Mouse (Mus musculus) thymus, postnatal 0 days (tissue): ENCODE data around the gene Fgfr2. TPM values are rescaled to one million over a fixed set of nuclear protein-coding genes. Genes with fewer than 3 reads are reported as not detected.

Experiments
- DNase-seq: peaks from one replicate; pipeline ENCODE4 v3.0.0-alpha.2; 2015; ENCODE audit warnings: low spot score
- polyA plus RNA-seq: library from polyadenylated mRNA; unstranded; fragments of >200 nt; fragmentation: Nextera tagmentation; extraction: Ambion mirVana; gene quantifications from 2 replicates; pipeline ENCODE4 v1.2.1, GENCODE M21; 2015

Gene Fgfr2
- polyA plus RNA-seq, 1 experiment from 2014 or later: 23.6 TPM

DNA sequence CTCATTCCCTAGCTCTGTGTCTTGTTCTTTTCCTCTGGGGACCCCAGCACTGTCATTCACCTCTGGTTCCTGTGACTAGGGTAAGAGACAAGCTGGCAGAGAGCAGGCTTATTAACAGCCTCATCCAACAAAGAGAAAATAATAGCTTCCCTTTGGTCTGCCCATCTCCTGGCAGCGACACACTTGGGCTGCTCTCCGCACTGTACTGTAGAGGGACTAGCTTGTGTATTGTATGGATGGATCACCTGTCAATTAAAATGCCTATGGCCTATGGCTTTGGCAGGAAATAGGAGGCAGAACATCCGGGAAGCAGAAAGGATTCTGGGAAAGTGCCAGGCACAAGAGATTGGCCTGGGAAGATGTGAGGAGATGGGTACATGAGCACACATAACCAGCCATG lies 960.9 kb downstream of the Fgfr2 start:
- DNase-seq: no peak

DNA sequence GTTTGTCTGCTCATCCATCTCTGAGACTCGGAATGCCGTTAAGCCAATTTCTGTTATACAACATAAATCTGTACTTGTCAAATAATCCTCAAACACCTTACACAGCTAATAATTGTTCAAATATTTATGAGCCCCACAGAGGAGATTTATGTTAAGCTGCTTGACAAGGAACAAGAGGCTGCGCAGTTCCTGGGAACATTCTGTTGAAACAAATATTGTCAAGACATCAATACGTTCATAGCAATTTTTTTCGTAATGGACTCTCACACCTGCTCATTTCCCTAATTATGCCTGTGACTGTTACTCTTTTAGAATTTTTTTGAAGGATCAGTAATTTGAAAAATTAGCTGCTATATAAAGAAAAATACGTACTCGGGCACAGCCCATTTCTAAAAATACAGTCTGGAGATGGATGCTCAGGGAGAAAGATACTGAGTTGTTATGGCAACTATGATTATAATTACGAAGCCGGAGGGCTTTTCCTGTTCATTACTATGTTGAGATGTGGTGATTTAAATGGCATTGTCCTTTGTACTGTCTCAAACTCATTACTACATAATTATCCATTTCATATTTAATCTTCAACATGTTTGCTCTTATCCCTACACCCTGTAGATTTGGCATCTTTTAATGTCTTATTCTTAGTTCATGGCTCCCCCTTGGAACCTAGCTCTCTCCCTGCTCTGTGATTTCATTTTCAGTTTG lies 964.7 kb downstream of the Fgfr2 start:
- no peak for DNase-seq

DNA sequence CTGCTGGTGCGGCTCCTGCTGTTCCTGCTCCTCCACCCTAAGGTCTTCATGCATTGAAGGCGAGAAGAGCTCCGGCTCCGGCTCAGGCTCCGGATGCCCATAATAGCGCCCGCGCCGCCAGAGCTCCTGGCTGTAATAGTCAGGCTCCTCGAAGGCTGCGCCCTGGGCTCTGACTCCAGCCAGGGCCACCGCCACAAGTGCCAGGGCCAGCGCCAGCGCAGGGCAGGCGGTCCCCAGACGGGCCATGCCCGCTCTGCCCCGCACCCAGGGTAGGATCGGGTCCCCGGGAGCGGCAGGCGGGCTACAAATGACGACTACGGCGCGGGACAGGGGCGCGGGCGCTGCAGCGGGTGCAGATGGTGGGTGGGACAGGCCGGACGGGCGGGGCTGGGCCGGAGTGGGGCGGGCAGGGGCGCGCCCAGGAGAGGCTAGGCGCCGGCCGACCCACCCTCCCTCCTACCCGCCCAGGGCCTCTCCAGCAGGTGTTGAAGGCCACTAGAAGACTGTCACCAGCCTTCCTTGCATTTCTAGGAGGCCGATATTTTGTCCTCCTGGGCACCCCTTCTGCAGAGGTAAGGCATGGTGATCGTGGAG lies 968.7 kb downstream of the Fgfr2 start, which contains the start of gene Cpxm2:
TSS of gene Cpxm2 (minus strand) at position 372 of the 594 bp plus-strand sequence.
- DNase-seq: no peak

DNA sequence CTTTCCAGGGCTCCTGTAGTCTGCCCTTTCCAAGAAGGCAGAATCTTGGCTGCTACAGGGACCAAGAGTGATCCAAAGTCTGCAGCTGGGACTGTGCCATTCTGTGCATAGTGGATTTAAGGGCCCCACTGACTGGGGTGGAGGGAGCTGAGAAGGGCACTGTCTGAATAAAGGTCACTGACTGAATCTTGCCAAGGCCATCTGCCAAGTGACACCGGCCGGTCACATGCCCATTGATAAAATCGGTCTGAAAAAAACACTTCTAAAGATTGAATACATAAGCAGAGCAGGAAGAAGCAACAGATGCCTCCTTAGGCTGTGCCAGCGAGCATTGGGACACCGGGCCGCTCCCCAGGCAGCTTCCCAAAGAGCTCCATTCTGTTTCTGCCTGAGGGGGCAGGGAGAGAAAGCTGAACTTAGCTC lies 969.4 kb downstream of the Fgfr2 start:
- DNase-seq: no peak

DNA sequence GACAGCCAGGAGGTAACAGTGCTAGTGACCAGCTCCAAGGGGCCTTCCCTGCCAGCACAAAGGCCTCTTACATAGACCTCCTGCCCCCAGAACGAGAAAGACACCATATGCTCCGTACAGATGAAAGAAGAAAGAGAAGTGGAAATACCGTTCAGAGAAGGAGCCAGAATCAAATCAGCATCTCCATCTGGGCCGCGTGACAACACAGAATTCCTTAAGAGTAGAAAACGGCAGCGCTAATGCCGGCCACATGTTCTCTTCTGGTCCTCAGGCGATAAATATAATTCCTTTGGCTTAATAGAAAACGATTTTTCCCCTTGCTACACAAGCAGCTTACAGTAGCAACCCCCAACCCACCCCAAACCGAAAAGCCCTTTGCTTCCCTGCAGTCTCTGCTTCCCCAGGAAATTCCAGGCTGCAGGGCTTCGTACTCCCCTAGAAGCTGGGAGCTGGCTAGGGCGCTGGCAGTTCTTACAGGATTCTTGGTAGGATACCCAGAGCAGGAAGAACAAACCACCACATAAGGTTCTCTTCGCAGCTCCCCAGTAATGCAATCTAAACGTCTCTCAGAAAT lies 977.8 kb downstream of the Fgfr2 start:
- DNase-seq: no peak

DNA sequence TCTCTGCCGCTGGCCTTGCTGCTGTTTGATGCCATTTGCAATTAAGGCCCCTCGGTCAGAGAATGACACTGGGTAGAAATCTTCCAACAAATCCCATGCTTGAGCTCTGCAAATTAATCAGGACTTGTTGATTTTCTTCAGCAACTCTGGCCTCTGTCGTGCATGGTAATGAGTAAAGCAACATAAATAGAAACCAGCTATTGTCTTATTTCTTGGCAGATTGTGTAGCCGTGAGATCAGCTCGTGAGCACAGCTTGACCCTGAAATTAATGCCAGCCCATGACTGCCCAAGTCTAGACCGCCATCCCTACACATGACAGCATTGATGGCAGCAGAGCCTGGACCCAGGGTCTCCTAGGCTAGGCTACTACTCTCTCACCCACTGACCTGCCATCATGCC lies 994.5 kb downstream of the Fgfr2 start:
- no peak for DNase-seq

DNA sequence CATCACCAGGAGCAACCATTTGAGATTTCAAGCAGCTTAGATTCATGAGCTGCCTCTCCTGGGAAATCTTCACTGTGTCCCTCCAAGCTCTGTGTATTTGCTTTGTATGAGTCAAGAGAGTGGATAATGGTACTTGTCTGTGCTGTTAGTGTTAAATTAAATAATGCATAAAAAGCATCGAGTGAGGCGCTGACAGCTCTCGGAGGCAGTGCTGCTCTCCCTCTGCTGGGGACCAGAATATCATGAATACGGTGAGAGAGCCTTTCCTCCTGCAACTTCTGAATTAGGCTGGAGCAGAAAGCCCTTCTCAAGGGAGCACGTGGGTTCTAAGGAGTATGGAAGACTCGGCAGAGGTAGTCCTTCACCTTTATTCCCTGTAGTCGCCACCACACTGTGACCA lies 998.2 kb downstream of the Fgfr2 start:
- no peak for DNase-seq

DNA sequence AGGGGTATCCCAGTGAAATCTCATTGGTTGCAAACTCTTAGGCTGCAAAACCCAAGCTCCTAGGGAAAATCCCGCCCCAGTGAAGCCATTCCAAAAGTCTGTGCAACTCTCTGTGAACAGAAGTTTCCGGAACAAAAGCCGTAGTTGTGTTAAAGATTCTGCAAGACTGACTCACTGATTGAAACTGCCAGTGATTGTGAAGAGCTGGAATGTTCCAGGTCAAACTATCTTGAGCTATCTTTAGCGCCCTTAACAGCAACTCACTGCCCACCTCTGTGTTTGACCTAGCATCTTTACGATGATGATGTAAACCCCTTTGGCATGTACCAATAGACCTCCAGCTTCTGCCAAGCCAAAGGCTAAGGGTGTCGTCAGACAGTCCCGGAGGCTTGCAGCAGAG lies 999.9 kb downstream of the Fgfr2 start:
- no peak for DNase-seq

DNA sequence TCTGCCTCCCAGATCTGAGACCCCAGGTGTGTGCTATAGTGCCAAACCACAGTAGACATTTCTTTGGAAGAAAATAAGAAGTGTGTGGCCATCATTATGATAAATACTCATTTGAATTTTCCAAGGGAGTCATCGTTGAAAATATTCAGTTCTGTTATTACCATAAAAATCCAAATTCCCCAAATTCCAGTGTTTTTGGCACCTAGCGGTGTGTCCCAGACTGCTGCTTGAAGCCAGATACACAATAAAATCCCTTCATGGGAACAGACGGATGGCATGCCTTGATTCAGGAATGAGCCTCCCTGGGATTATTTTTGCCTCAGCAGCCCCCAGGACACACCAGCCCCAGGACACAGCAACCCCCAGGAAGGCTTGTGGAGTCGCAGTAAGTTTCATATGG lies 1003.3 kb downstream of the Fgfr2 start:
- no peak for DNase-seq

DNA sequence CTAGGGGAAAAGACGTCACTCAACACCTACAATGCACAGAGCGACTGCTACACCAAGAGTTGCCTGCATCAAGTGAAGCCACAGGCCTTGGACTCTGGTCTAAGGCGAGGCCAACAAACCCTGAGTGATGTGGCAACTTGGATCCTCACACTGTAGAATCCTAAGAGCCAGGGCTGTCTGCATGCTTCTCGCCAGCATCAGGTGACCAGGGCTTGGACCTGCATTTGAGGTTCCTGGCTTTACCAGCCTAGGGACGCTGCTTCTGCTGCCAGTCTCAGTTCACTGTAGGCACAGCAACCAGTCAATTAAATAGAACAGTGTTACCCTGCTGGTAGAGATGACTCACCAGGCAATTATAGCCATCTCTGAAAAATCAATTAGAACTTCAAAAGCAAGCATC lies 1011.4 kb downstream of the Fgfr2 start:
- no peak for DNase-seq

DNA sequence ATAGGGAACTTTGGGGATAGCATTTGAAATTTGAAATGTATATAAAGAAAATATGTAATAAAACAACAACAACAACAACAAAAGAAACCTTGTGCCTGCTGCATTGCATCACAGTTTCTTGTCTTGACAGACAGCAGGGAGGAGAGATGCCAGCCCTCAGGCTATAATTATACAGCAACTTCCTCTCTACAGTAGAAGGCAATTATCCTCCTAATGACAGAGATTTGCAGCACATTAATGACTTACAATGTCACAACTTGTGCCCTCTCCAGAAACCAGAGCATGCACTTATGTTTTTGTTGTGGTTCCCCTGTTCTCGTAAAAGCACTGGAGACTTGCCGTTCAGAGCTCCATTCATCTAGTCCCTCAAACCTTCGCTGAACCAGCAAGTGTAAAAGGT lies 1012.8 kb downstream of the Fgfr2 start:
- DNase-seq: no peak

DNA sequence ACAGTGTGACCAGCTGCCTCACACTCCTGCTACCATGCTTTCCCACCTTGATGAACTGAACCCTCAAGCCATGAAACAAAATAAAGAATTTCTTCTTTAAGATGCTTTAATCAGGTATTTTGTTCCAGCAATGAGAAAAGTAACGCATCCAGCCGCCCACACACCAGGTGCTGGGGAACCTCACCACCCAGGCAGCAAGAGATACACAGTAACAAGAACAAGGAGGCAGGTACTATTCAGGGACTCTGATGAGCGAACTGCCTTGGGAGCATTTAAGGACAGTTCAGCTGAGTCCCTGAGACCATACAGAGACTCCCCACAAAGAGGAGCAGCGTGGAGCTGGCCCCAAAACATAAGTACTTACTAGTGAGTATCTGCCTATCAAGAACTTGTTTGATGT lies 1016.3 kb downstream of the Fgfr2 start:
- no peak for DNase-seq

DNA sequence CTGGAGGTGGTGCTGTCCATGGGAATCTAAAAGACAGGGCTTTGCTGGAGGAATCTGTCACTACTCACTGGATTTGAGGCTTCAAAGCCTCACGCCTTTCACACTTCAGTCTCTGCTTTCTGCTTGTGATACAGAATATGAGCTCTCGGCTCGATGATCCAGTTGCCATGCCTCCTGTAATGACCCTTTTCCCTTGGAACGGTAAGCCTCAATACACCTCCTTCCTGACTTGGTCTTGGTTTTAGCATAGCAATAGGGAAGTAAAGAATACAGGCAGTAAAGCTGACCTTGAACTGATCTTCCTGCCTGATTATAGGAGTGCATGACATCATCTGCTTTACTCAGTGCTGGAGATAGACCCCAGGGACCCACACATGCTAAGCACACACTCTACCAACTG lies 1017.8 kb downstream of the Fgfr2 start:
- DNase-seq: no peak

DNA sequence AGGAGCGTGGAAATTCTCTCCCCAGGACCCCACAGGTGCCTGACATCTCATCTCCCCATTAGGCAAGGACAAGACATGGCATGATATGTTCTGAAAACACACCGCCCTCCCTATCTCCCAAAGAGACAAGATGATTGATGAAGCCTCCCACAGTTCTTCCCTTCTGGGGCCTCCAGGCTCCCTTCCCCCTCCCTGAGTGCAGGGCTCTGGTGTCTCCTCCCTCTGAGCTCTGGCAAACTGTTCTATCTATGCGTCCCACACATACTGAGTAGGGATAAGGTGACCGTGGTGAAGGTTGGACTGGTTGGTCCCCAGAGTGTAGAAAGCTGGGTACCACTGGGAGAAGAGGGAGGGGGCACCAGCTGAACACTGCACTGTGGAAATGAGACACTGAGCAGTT lies 1024.7 kb downstream of the Fgfr2 start:
- no peak for DNase-seq

DNA sequence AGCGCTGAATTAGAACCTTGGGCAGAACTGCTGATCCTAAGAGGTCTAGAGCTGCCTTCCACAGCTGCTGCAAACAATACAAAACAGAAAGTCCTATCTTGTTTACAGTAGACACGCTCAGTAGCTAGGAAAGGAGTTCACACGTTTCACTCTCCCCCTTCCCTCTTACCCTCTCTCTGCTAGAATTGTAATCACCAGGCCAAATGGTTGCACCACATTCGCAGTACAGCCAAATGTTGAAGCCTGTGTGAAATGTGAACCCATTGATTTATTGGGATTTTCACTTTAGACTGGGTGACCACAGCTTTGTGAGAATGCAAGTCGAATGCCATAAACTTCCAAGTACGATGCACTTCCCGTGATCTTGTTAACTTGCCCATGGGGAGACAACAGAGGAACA lies 1028.5 kb downstream of the Fgfr2 start:
- no peak for DNase-seq

DNA sequence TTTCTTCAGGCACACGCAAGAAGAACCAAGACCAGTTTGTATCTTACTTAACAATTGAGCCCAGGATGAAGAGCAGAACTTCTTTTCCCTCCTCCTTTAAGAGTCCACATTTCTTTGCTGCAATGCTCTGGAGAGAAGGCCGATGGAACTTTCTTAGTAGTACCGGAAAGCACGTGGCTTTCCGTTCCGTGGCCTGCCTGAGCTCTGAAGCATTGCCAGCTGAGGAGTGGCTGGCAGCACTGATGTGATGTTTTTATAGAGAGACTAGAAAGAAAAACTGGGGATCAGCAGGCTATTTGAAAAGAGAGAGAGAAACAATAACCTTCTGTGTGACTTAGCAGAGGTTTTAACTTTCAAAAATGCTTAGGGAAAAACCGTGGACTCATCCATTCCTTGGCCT lies 1031.6 kb downstream of the Fgfr2 start:
- DNase-seq: no peak

DNA sequence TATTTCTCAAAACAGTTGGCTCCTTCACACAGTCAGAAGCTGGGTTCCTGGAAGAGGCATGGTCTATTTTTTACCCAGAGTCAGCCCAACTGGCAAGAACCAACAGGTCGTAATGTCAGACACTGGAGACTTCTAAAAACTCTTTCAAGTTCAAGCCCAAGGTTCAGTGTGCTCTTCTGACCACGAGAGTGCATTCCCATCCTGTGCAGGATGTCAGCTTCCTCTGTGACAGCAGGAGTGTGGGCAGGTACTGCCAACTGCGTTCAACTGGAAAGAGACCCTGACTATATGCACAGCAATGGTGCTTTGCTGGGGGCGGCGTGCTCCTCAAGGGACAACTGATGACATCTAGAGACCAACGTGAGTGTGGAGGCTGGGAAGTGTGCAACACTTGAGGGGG lies 1034.5 kb downstream of the Fgfr2 start:
- DNase-seq: no peak

DNA sequence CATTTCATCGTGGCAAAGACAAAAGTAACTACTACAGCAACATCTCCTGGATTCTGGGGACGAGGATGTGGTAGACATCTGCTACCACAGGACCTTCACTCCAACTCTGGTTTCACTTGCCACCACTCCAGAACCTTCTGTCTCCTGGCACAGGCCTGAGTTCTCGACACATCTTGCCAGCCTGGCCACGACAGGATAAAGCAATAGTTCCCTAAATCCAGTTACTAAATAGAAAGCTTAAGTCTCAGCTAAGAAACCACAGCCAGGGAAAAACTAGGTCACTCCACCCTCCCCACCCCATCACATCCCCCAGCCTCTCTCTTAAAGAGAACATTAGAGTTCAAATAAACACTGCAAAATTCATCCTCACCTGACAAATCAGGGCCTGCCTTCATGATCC lies 1035.0 kb downstream of the Fgfr2 start:
- no peak for DNase-seq

DNA sequence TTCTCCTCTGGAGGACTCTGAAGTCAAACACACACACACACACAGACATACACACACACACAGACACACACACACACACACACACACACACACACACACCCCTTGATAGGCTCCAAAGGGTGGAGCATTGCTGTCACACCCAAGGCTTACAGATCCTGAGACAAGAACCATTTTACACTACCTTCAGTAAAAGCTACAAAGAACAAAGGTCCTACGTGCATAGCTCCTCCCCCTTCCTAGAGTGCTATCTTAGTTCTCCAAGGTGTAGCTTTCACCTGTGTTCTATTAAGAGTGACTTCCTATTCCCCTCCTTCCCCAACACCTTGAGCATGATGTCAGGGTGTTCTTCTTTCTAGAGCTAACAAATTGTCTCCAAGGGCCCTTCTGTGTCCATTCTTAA lies 1047.3 kb downstream of the Fgfr2 start:
- DNase-seq: no peak

DNA sequence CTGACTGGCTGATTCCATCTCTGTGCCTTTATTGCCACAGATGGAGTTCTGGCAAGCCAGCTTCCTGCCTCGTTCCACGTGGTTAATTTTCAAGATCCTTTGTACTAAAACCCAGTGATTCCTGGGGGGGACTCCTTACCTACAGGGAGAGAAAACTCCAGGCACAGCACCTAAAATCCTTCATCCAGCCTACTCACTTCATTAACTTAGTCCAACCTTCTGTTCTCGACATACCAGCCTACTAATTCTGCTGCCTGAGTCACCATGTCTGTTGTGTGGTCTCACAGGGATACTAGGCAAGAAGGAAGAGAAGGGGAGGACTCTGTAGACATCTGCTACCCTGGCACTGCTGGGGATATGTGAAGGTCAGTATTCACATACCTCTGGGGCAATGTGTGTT lies 1048.6 kb downstream of the Fgfr2 start:
- no peak for DNase-seq

DNA sequence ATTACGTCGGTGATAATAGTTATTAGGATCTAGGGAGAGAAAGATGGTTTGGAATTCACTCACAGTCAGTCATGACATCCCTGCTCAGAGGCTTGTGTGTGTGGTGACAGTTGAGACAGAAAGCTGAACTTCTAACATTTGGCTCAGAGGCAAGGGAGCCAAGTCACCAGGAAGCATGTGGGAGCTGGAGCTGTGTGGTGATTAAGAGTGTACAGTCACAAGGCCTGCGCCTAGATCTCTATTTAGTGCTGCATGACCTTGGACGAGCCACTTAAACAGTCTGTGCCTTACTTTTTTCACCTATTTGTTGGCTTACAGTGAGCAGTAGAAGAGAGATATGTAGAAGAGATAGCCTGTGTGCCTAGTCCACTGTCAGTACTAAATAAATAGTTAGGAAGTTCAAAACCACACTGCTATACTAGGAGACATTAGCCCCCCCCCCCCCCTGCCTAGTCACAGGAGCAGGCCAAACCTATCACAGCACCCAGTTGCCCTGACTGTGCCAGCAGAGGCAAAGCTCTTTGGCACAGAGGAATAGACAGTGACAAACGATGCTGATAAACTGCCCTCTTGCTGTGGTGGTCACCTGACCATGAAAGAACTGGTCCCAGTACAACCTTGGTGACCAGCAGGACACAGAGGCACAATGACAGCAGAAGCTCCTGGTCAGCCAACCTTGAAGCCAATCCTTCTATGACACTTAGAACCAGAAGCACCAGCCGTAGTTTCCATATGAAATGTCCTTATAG lies 1052.1 kb downstream of the Fgfr2 start:
- no peak for DNase-seq

DNA sequence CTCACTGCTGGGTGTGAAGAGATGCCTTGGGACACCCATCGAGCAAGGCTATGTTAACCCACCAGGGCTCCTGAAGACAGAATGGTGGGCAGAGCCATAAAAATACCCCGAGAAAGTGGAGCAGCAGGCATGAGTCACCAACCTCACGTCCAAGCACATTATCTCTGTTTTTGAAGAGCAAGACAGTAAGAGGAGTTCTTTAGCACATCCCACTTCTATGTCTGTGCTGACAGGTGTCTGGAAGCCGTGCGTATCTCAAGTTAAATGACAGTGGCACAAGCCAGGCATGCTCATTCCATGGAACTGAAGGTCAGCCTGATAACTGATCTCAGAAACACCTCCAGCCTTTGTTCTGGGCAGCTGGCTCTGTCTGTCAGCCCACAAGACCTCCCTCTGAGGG lies 1055.2 kb downstream of the Fgfr2 start:
- DNase-seq: no peak
